Mouse (Mus musculus) lung, postnatal 0 days (tissue): ENCODE results near the gene Lrrc20.

Experiments used
- CTCF ChIP-seq: IDR thresholded peaks from 2 replicates; pipeline ENCODE4 v1.5.1; 2016; ENCODE audit warnings: antibody characterized with exemption, mild to moderate bottlenecking
- EP300 ChIP-seq: IDR thresholded peaks from 2 replicates; pipeline ENCODE4 v1.6.1; 2016; ENCODE audit warnings: antibody characterized with exemption, mild to moderate bottlenecking, control low read depth

DNA sequence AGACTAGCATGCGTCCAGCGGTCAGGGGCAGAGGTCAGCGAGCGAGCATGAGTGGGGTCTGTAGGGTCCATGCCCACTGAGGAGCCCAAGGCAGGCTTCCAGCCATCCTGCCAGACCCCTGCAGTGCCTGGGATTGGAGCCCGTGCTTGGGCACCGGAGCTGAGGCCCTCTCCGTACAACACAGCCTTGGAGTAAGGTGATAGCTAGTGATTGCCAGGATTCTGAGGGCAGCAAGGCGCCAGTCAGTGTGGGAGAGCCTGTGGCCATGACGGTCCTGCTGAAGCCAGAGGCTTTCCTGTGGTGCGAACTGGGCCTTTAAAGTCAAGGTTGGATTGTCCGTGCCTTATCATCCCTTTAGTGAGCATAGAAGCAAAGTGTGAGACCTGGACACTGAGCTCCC, 9.2 kb downstream of the Lrrc20 start:
- TF ChIP-seq CTCF (no peak), EP300 (no peak)
